Mouse (Mus musculus) neural tube, embryonic 13.5 days (tissue): Measurements from ENCODE around the gene Pole4. TPM values are rescaled to one million over a fixed set of nuclear protein-coding genes. Genes with fewer than 3 reads are reported as not detected.
"Not testable (repeated sequence)": the region's sequence is repeated elsewhere in the genome, so short reads cannot be mapped to it uniquely, and the experiment has no call there.

Source experiments
- ATAC-seq: fragments of 200-750 bp; cut with Nextera tagmentation; 2 replicates; pipeline ENCODE4 v1.8.0; 2017; ENCODE audit warnings: low read depth, mild to moderate bottlenecking, moderate TSS enrichment, moderate library complexity
- H3K27ac ChIP-seq: fragments of 300-500 bp; sonication (generic); replicated peaks from 2 replicates; pipeline ENCODE4 v1.5.1; 2015; ENCODE audit warnings: moderate library complexity, mild to moderate bottlenecking, inconsistent platforms
- H3K27me3 ChIP-seq: fragments of 300-500 bp; sonication (generic); 2 replicates; pipeline ENCODE4 v1.6.1; 2015; ENCODE audit warnings: mild to moderate bottlenecking, inconsistent platforms
- H3K36me3 ChIP-seq: fragments of 300-500 bp; sonication (generic); 2 replicates; pipeline ENCODE4 v1.6.1; 2015; ENCODE audit warnings: mild to moderate bottlenecking, inconsistent platforms
- H3K4me1 ChIP-seq: fragments of 300-500 bp; sonication (generic); replicated peaks from 2 replicates; pipeline ENCODE4 v1.6.1; 2015; ENCODE audit warnings: inconsistent platforms
- H3K4me2 ChIP-seq: fragments of 300-500 bp; sonication (generic); 2 replicates; pipeline ENCODE4 v1.6.1; 2015; ENCODE audit warnings: inconsistent platforms, mild to moderate bottlenecking, moderate library complexity
- H3K4me3 ChIP-seq: fragments of 300-500 bp; sonication (generic); 2 replicates; pipeline ENCODE4 v1.5.1; 2015; ENCODE audit warnings: mild to moderate bottlenecking, inconsistent platforms
- H3K9ac ChIP-seq: fragments of 300-500 bp; sonication (generic); 2 replicates; pipeline ENCODE4 v1.6.1; 2015; ENCODE audit warnings: moderate library complexity, mild to moderate bottlenecking, inconsistent platforms
- H3K9me3 ChIP-seq: fragments of 300-500 bp; sonication (generic); 2 replicates; pipeline ENCODE4 v1.6.1; 2016; ENCODE audit warnings: inconsistent platforms
- WGBS: fragments of 180-500 bp; shearing (Covaris S2); methylation state at CpG from one replicate; pipeline ENCODE4 v1.1.7; 2015; 5-methylcytosine and 5-hydroxymethylcytosine counted together
- polyA plus RNA-seq: library from polyadenylated mRNA; unstranded; fragments of >200 nt; fragmentation: Nextera tagmentation; extraction: Ambion mirVana; gene quantifications from 2 replicates; pipeline ENCODE4 v1.2.1, GENCODE M21; 2015

Gene Pole4
- polyA plus RNA-seq, 1 experiment from 2014 or later = 121 TPM

DNA sequence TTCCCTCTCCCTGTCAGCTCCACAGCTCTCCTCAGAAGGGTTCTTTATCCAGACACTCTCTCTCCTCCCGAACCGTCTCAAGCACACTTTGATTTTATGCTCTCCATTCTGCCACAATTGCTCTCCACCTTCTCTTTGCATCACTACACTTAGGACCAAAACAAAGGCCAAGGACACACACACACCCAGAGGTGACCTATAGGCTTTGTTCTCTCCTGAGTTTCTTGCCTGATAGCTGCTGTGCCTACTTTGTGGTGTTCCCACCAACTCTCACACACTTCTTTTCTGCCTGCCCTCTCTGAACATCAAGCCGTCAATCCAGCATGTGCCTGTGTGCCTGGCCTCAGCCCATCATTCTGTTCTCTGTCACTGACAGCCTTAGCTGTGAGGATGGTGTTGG lies 2.6 kb upstream of the Pole4 start:
- Histone ChIP-seq H3K4me1 (no peaks in the 10 kb centered on the region), H3K36me3 (no peaks in the 10 kb centered on the region), H3K4me2 (no peak overlapping the region), H3K9ac (no peak overlapping the region), H3K9me3 (no peaks in the 10 kb centered on the region), H3K4me3 (no peak overlapping the region), H3K27me3 (no peaks in the 10 kb centered on the region), H3K27ac (no peak overlapping the region)
- ATAC-seq = no peak
- WGBS = 73% methylated on average over 3 of the region's 3 CpGs

DNA sequence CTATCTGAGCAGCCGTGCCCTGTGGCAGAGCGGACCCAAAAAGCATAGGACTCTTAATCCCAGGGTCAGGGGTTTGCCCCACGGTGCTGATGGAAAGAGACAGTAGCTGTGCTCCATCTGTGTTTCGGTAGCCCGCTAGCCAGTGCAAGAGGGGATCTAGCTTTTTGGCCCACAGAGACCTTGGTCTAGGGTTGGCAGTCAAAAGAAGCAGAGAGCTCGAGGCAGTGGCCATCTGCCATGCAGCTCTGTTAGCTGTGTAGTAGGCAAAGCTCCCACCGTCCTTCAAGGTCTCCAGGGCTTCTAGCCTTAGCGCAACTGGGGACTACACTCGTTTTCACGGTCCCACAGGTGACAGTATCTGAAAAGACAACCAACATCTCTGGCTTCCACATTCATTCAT lies 2.1 kb upstream of the Pole4 start:
- H3K36me3 ChIP-seq = no peaks in the 10 kb centered on the region
- no peaks in the 10 kb centered on the region for H3K27me3 ChIP-seq
- H3K4me1 ChIP-seq = no peaks in the 10 kb centered on the region
- no peak overlapping the region for H3K4me2 ChIP-seq
- H3K9me3 ChIP-seq = no peaks in the 10 kb centered on the region
- H3K27ac ChIP-seq = no peak overlapping the region
- ATAC-seq = no peak
- 90% methylated on average over 10 of the region's 10 CpGs for WGBS
- no peak overlapping the region for H3K9ac ChIP-seq
- no peak overlapping the region for H3K4me3 ChIP-seq

DNA sequence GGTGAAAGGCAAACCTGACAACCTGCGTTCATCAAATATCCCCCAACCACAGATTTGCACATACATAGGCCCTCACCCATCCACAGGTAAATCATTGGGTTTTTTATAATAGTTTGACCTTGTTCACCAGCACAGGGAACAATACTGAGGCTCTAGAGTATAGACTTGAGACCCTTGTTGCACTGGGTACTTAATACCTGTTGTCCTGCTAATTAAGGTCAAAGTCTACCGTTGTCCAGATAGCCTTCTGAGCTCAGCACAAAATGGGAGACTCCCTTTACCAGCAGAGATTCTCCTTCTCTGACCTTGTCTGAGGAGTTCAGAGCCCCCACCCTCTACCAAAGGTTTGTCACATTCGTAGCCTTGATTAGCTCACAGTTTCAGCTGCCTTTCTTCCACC lies 1.5 kb downstream of the Pole4 start:
- Histone ChIP-seq H3K36me3 (no peaks in the 10 kb centered on the region), H3K9ac (no peak overlapping the region), H3K9me3 (no peaks in the 10 kb centered on the region), H3K4me1 (peaks cover 9% of the 10 kb centered on the region), H3K27me3 (no peaks in the 10 kb centered on the region), H3K4me3 (no peak overlapping the region), H3K27ac (no peak overlapping the region), H3K4me2 (no peak overlapping the region)
- WGBS = 82% methylated on average over 3 of the region's 3 CpGs
- ATAC-seq = no peak

DNA sequence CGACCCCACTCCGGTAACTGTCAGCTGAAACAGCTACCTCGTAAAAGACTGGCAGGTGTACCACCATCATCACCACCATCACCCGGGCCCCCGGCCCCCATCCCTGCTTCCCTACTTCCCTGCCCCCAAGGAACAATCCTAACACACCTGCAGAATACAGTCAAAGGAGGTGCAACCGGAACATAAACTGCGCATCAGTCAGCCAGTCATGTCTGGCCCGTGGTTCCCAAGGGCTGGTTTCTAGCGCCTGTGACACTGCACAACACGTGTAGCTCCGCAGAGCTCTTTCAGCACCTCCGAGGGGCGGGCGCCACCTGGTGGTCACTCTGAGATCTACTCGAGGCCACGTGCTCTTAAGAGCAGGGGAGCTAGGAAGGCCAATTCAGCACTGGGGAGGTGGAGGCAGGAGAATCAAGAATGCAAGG lies 2.6 kb downstream of the Pole4 start:
- Histone ChIP-seq H3K36me3 (no peaks in the 10 kb centered on the region), H3K27me3 (no peaks in the 10 kb centered on the region), H3K4me3 (no peak overlapping the region), H3K4me2 (no peak overlapping the region), H3K9me3 (no peaks in the 10 kb centered on the region), H3K9ac (no peak overlapping the region), H3K4me1 (peaks cover 9% of the 10 kb centered on the region), H3K27ac (no peak overlapping the region)
- WGBS = 28% methylated on average over 16 of the region's 16 CpGs
- peak; percentile 84 for ATAC-seq

DNA sequence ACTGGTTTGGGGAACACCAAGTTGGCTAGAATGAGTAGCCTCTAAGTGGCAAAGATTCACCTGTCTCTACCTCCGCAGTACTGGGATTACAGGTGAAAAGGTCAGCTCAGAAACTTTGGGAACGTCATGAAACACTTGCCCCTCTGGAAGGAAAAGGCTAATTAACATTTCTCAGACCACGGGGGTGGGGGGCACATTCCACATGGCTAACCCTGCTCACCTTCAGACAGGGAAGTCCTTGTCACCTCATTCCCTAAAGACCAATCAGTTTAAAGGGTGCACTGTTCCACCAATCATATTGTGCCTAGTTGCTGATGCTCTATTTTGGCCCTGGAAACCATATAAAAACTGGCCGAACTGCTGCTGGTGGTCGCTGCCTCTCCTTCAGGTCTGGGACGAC lies 3.9 kb downstream of the Pole4 start:
- Histone ChIP-seq H3K27me3 (no peaks in the 10 kb centered on the region), H3K4me1 (peaks cover 9% of the 10 kb centered on the region), H3K27ac (no peak overlapping the region), H3K9me3 (no peaks in the 10 kb centered on the region), H3K9ac (no peak overlapping the region), H3K36me3 (no peaks in the 10 kb centered on the region), H3K4me3 (no peak overlapping the region), H3K4me2 (no peak overlapping the region)
- ATAC-seq = no peak
- WGBS = 77% methylated on average over 6 of the region's 6 CpGs

DNA sequence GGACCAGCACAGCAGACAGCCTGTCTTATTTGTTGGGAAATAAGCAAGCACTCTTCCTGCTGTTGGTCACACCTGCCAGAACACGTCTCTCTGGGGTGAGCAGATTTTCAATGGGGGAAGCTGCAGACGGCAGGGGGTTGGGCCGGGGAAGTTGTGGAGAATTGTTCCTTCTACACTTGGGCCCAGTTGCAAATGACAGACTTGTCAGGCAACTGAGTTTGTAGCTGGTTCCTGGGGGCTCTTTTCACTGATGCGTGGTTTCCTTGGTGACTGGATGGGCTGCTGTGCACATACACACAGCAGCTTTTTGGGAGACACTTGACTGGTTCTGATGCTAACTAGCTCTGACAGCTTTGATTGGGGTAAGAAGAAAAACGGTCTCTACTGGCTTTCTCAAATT lies 5.3 kb downstream of the Pole4 start:
- no peak overlapping the region for H3K4me2 ChIP-seq
- H3K4me3 ChIP-seq = no peak overlapping the region
- no peaks in the 10 kb centered on the region for H3K36me3 ChIP-seq
- no peak overlapping the region for H3K27ac ChIP-seq
- H3K9me3 ChIP-seq = no peaks in the 10 kb centered on the region
- WGBS = 33% methylated on average over 5 of the region's 5 CpGs
- H3K9ac ChIP-seq = no peak overlapping the region
- no peak for ATAC-seq
- peaks cover 9% of the 10 kb centered on the region for H3K4me1 ChIP-seq
- no peaks in the 10 kb centered on the region for H3K27me3 ChIP-seq

DNA sequence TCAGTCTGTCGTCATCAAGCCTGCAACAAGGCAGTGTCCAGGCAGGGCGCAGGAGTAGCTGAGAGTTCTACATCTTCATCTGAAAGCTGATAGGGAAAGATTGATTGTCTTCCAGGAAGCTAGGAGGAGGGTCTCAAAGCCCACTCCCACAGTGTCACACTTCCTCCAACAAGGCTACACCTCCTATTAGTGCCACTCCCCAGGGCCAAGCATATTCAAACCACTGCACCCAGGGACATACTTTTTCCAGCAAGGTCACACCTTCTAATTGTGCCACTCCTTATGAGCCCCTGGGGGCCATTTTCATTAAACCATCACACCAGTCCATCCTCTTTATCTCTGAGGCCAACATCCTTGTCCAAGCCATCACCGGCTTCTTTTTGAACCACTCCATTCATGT lies 8.4 kb downstream of the Pole4 start:
- no peak for ATAC-seq
- Histone ChIP-seq H3K9me3 (no peaks in the 10 kb centered on the region), H3K4me1 (peaks cover 9% of the 10 kb centered on the region), H3K36me3 (no peaks in the 10 kb centered on the region), H3K4me2 (no peak overlapping the region), H3K27ac (no peak overlapping the region), H3K9ac (no peak overlapping the region), H3K4me3 (no peak overlapping the region), H3K27me3 (no peaks in the 10 kb centered on the region)
- 87% methylated on average over 3 of the region's 3 CpGs for WGBS

DNA sequence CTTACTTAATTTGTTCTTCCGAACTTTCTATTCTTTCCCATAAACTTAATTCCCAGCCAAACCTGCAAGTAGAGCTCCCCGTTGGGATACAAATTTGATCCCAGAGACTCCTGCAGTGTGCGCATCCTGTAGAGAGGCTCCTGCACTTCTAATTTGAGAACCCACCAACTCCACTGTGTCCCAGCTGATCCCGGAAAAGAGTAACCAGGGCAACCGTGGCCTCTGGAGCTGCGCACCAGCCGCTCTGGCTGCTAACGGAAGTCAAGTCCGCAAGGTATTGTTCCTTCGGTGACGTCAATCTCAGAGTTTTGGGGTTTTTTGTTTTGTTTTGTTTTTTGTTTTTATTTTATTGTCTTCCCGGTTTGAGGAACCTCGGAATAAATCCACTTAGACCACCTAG lies 10.5 kb downstream of the Pole4 start:
- no peaks in the 10 kb centered on the region for H3K9me3 ChIP-seq
- H3K4me3 ChIP-seq = no peak overlapping the region
- H3K9ac ChIP-seq = no peak overlapping the region
- 60% methylated on average over 13 of the region's 13 CpGs for WGBS
- H3K4me2 ChIP-seq = no peak overlapping the region
- no peaks in the 10 kb centered on the region for H3K36me3 ChIP-seq
- peaks cover under 1% of the 10 kb centered on the region; the same call in 1 of the 2 replicates for H3K4me1 ChIP-seq
- H3K27ac ChIP-seq = no peak overlapping the region
- H3K27me3 ChIP-seq = no peaks in the 10 kb centered on the region
- no peak for ATAC-seq

DNA sequence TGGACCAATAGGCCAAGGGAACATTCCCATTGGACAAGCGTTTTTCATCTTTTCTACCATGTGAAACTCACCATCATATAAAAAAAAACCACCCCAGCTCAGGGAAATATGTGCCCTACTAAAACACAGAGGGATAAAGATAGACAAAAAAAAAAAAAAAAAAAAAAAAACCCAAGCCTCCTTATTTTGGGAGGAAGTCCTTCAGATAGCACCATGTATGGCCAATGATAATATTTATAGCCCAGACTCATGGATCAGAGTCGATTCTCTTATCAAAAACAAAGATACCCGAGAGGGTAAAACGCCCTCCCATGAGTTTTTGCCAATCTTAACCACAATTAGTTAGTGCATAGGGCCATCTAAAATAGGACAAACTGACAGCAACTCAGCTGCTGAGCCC lies 15.7 kb downstream of the Pole4 start:
- Histone ChIP-seq H3K27ac (no peak overlapping the region), H3K27me3 (no peaks in the 10 kb centered on the region), H3K4me1 (no peaks in the 10 kb centered on the region), H3K4me3 (no peak overlapping the region), H3K4me2 (no peak overlapping the region), H3K36me3 (no peaks in the 10 kb centered on the region), H3K9ac (no peak overlapping the region), H3K9me3 (no peaks in the 10 kb centered on the region)
- 91% methylated on average over 4 of the region's 4 CpGs for WGBS
- no peak for ATAC-seq

DNA sequence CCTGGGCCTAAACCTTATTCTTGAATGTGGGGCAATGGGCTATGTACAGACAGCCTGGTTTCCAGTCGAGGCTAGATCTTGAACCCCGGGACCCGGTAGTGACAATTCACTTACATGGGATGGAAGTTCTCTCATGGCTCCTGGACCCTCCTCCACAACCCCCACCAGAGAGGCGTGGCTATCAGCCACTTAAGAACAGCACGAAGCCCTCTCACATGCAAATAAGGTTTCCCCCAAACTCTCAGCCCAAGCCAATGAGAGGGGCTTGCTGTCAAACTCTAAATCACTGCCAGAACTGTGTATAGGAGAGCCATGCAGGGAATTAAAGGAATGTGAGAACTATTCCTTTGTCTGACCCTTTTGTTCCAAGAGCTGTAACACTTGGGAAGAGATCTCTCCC lies 16.6 kb downstream of the Pole4 start:
- 25% methylated on average over 5 of the region's 5 CpGs for whole genome bisulfite sequencing
- not testable (repeated sequence) for H3K4me3 ChIP-seq, H3K27ac ChIP-seq, H3K4me2 ChIP-seq, ATAC-seq, H3K27me3 ChIP-seq, H3K9ac ChIP-seq, H3K36me3 ChIP-seq, H3K9me3 ChIP-seq, H3K4me1 ChIP-seq

DNA sequence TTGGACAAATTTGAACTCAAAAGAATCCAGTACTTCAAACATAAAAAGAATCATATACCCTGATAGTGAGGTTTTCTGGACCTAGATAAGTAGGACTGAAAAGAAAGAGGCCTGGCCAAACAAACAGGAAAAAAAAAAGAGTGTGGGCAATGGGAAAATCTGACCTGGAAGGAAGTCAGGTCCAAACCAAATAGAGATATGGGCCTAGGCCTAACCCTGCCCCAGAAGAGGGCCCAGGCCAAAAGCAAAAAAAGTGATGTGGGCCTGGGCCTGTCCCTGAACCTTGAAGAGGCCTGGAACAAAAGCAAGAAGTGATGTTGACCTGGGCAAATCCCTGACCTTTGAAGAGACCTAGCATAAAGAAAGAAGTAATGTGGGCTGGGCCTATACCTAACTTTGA lies 21.0 kb downstream of the Pole4 start:
- no peak overlapping the region for H3K9ac ChIP-seq
- no peaks in the 10 kb centered on the region for H3K36me3 ChIP-seq
- ATAC-seq = no peak
- H3K4me2 ChIP-seq = no peak overlapping the region
- H3K4me1 ChIP-seq = no peaks in the 10 kb centered on the region
- H3K27ac ChIP-seq = no peak overlapping the region
- no peaks in the 10 kb centered on the region for H3K27me3 ChIP-seq
- H3K4me3 ChIP-seq = no peak overlapping the region
- H3K9me3 ChIP-seq = no peaks in the 10 kb centered on the region

DNA sequence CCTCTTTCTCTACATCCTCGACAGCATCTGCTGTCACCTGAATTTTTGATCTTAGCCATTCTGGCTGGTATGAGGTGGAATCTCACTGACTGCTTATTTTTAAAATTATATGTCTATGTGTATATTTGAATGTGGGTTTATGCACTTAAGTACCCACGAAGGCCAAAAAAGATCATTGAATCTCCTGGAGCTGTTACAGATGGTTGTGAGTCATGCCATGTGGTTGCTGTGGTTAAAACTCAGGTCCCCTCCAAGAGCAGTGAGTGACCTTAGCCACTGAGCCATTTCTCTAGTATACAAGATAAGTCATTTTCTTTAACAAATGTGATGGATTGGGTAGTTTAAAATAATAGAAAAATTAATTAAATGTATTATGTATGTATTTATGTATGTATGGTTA lies 25.9 kb downstream of the Pole4 start:
- H3K4me1 ChIP-seq, H3K9me3 ChIP-seq, H3K4me3 ChIP-seq, H3K27me3 ChIP-seq, H3K27ac ChIP-seq, H3K4me2 ChIP-seq, H3K9ac ChIP-seq, ATAC-seq, H3K36me3 ChIP-seq: not testable (repeated sequence)
- WGBS = 86% methylated on average over 2 of the region's 2 CpGs

DNA sequence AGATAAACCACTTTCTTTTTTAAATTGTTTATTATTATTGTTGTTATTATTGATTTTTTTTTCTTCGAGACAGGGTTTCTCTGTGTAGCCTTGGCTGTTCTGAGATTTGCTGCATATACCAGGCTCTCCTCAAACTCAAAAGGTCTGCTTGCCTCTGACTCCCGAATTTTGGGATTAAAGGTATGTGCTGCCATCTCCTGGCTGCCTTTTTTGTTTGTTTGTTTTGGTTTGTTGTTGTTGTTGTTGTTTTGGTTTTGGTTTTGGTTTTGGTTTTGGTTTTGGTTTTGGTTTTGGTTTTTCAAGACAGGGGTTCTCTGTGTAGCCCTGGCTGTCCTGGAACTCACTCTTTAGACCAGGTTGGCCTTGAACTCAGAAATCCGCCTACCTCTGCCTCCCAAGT lies 27.5 kb downstream of the Pole4 start:
- H3K36me3 ChIP-seq, H3K4me1 ChIP-seq, H3K4me3 ChIP-seq, ATAC-seq, H3K4me2 ChIP-seq, H3K27ac ChIP-seq, H3K27me3 ChIP-seq, H3K9ac ChIP-seq, H3K9me3 ChIP-seq: not testable (repeated sequence)
- WGBS = 78% methylated on average over 3 of the region's 3 CpGs

DNA sequence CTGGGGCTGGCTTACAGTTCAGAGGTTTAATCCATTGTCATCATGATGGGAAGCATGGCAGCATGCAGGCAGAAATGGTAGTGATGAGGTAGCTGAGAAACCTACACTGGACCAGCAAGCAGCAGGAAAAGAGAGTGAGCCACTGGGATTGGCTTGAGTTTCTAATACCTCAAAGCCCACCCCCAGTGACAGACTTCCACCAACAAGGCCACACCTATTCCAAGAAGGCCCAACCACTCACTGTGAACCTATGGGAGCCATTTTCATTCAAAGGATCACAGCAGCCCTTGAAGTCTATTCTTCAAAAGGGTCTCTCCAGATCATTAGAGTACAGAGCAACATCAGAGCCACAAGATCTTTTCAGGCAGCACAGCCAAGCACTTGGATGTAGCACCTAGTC lies 38.7 kb downstream of the Pole4 start:
- Histone ChIP-seq H3K27ac (no peak overlapping the region), H3K36me3 (no peaks in the 10 kb centered on the region), H3K4me2 (no peak overlapping the region), H3K4me3 (no peak overlapping the region), H3K9me3 (no peaks in the 10 kb centered on the region), H3K27me3 (no peaks in the 10 kb centered on the region), H3K4me1 (no peaks in the 10 kb centered on the region), H3K9ac (no peak overlapping the region)
- ATAC-seq = no peak
